Mouse (Mus musculus) small intestine, adult 2 months (tissue): ENCODE measurements around the gene Acadvl.

Experiments
- CTCF ChIP-seq: fragments of 200-500 bp; IDR thresholded peaks from 2 replicates; pipeline ENCODE4 v1.5.1; 2012; ENCODE audit warnings: low read depth, mild to moderate bottlenecking, control low read depth, inconsistent platforms, low read length, moderate library complexity, mixed read lengths; ENCODE audit not compliant: insufficient replicate concordance, insufficient read length; ENCODE audit errors: extremely low read depth
- POLR2A ChIP-seq: fragments of 200-500 bp; IDR thresholded peaks from 2 replicates; pipeline ENCODE4 v1.6.1; 2012; ENCODE audit warnings: low read depth, mild to moderate bottlenecking, control low read depth, inconsistent platforms, low read length, moderate library complexity

- TF ChIP-seq POLR2A, result no peak
- TF ChIP-seq CTCF, result no peak
These were observed 12.7 kb downstream of the Acadvl start for GRCm38 (mm10) chr11:70002471-70002870.
